Mouse (Mus musculus) heart, embryonic 13.5 days (tissue): ENCODE measurements around the gene Apba2. TPM values are rescaled to one million over a fixed set of nuclear protein-coding genes. Genes with fewer than 3 reads are reported as not detected.

Experiments used
- ATAC-seq: fragments of 200-750 bp; cut with Nextera tagmentation; 2 replicates; pipeline ENCODE4 v1.8.0; 2017; ENCODE audit warnings: moderate TSS enrichment; ENCODE audit not compliant: insufficient number of reproducible peaks, low FRiP score, low TSS enrichment; ENCODE audit errors: extremely low read depth
- H3K27ac ChIP-seq: fragments of 300-500 bp; sonication (generic); replicated peaks from 2 replicates; pipeline ENCODE4 v1.5.1; 2015; ENCODE audit warnings: moderate library complexity, mild to moderate bottlenecking, inconsistent platforms
- H3K27me3 ChIP-seq: fragments of 300-500 bp; sonication (generic); replicated peaks from 2 replicates; pipeline ENCODE4 v1.6.1; 2015; ENCODE audit warnings: mild to moderate bottlenecking, inconsistent platforms
- H3K36me3 ChIP-seq: fragments of 300-500 bp; sonication (generic); 2 replicates; pipeline ENCODE4 v1.6.1; 2015; ENCODE audit warnings: mild to moderate bottlenecking, inconsistent platforms
- H3K4me1 ChIP-seq: fragments of 300-500 bp; sonication (generic); 2 replicates; pipeline ENCODE4 v1.6.1; 2015; ENCODE audit warnings: inconsistent platforms
- H3K4me2 ChIP-seq: fragments of 300-500 bp; sonication (generic); 2 replicates; pipeline ENCODE4 v1.6.1; 2015; ENCODE audit warnings: inconsistent platforms, mild to moderate bottlenecking, moderate library complexity
- H3K4me3 ChIP-seq: fragments of 300-500 bp; sonication (generic); 2 replicates; pipeline ENCODE4 v1.5.1; 2015; ENCODE audit warnings: moderate library complexity, mild to moderate bottlenecking, inconsistent platforms
- H3K9ac ChIP-seq: fragments of 300-500 bp; sonication (generic); 2 replicates; pipeline ENCODE4 v1.6.1; 2015; ENCODE audit warnings: inconsistent platforms, mild to moderate bottlenecking, moderate library complexity
- H3K9me3 ChIP-seq: fragments of 300-500 bp; sonication (generic); 2 replicates; pipeline ENCODE4 v1.6.1; 2016; ENCODE audit warnings: inconsistent platforms
- WGBS: fragments of 180-500 bp; shearing (Covaris S2); methylation state at CpG from one replicate; pipeline ENCODE4 v1.1.7; 2015; ENCODE audit warnings: mixed read lengths; 5-methylcytosine and 5-hydroxymethylcytosine counted together
- polyA plus RNA-seq: library from polyadenylated mRNA; unstranded; fragments of >200 nt; fragmentation: Nextera tagmentation; extraction: Ambion mirVana; gene quantifications from 2 replicates; pipeline ENCODE4 v1.2.1, GENCODE M21; 2015

Gene Apba2
- polyA plus RNA-seq, 1 experiment from 2014 or later: 1.3 TPM

GRCm38 (mm10) chr7:64663600-64663999 lies 162.1 kb downstream of the Apba2 start:
- no peaks in the 10 kb centered on the region for H3K4me1 ChIP-seq
- no peak for ATAC-seq
- no peaks in the 10 kb centered on the region for H3K9me3 ChIP-seq
- no peaks in the 10 kb centered on the region for H3K36me3 ChIP-seq
- no peak overlapping the region for H3K4me2 ChIP-seq
- WGBS: 69% methylated on average over 3 of the region's 3 CpGs
- H3K27ac ChIP-seq: no peak overlapping the region
- H3K4me3 ChIP-seq: no peak overlapping the region
- no peaks in the 10 kb centered on the region for H3K27me3 ChIP-seq
- no peak overlapping the region for H3K9ac ChIP-seq

DNA sequence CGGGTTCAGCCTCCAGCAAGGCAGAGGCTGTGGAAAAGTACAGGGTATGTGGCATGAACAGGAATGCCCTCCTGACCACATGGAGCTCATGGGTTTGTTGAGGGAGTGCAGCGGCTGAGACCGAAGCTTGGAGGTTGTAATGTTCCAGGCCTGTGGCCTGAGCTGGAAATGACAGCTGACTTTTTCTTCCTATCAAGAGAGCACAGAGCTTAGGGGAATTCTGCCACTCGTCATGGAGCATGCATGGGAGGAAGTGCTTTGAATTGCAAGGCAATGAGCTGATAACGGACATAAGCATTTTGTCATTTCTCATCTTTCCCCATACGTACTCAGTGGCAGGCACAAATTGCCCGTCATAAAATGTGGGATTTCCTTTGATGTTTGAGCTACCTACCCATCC lies 163.6 kb downstream of the Apba2 start:
- no peak for ATAC-seq
- Histone ChIP-seq H3K27me3 (no peaks in the 10 kb centered on the region), H3K4me2 (no peak overlapping the region), H3K27ac (no peak overlapping the region), H3K9ac (no peak overlapping the region), H3K36me3 (no peaks in the 10 kb centered on the region), H3K9me3 (no peaks in the 10 kb centered on the region), H3K4me3 (no peak overlapping the region), H3K4me1 (no peaks in the 10 kb centered on the region)
- WGBS: 48% methylated on average over 7 of the region's 7 CpGs

- ATAC-seq: no peak
- Histone ChIP-seq H3K4me1 (no peaks in the 10 kb centered on the region), H3K4me3 (no peak overlapping the region), H3K36me3 (no peaks in the 10 kb centered on the region), H3K4me2 (no peak overlapping the region), H3K27me3 (no peaks in the 10 kb centered on the region), H3K27ac (no peak overlapping the region), H3K9me3 (no peaks in the 10 kb centered on the region), H3K9ac (no peak overlapping the region)
- WGBS: 72% methylated on average over 5 of the region's 5 CpGs
These were observed 164.3 kb downstream of the Apba2 start for GRCm38 (mm10) chr7:64665716-64666298.

DNA sequence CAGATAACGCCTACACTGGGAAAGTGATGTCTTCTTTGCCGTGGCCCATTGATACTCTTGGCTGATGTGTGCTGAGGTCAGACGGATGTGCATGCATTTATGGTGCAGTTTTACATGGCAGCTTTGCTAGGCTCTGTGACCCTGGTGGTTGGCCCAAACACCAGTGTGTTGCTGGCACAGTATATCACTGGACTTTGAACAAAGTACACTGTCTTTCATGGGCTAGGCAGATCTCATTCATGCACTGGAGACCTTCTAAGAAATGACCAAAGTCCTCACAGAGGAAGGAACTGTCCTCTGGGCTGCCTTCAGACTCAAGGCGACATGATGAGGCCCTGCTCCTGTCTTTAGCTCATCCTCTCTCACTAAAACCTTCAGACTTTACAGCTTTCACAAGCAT lies 166.5 kb downstream of the Apba2 start:
- H3K27me3 ChIP-seq: no peaks in the 10 kb centered on the region
- no peaks in the 10 kb centered on the region for H3K36me3 ChIP-seq
- no peak for ATAC-seq
- 69% methylated on average over 4 of the region's 4 CpGs for WGBS
- no peak overlapping the region for H3K4me3 ChIP-seq
- no peak overlapping the region for H3K9ac ChIP-seq
- no peaks in the 10 kb centered on the region for H3K4me1 ChIP-seq
- H3K27ac ChIP-seq: no peak overlapping the region
- H3K4me2 ChIP-seq: no peak overlapping the region
- H3K9me3 ChIP-seq: no peaks in the 10 kb centered on the region

DNA sequence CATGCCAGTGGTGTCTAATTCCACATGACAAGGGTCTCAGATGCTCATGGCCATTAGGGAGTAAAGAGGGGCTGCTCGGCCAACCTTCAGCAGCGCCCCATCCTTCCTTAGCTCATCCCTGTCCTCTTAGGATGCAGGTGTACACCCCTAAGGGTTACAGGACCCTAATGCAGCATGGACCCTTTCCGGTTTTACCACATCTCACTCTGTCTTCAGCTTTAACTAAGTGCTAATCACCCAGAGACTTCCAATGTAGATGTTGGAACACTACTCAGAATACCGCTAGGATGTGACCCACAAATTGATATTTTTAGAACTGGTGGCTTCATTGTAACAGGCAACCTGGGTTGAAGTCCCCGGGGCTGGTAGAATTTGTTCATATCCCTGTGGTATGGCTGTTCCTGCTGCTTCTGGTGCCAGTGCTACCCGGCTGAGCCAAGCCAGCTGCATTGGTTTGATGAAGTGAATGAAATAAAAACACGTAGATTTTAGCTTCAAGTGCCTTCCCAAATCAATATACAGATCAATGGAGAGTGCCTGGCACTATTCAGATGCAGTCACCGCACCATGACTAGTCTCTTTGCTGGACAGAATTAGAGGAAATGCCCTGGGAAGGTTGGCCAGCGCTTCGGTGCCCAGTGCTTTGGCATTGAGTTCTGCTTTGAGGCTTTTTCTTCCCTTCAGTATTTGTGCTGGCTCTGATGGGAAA lies 178.4 kb downstream of the Apba2 start:
- Histone ChIP-seq H3K27me3 (no peaks in the 10 kb centered on the region), H3K4me3 (no peak overlapping the region), H3K4me1 (no peaks in the 10 kb centered on the region), H3K9ac (no peak overlapping the region), H3K4me2 (no peak overlapping the region), H3K36me3 (no peaks in the 10 kb centered on the region), H3K27ac (no peak overlapping the region), H3K9me3 (peaks cover 4% of the 10 kb centered on the region; the same call in 1 of the 2 replicates)
- 79% methylated on average over 10 of the region's 10 CpGs for WGBS
- ATAC-seq: no peak

- no peak overlapping the region for H3K4me3 ChIP-seq
These were observed 183.4 kb downstream of the Apba2 start for GRCm38 (mm10) chr7:64684893-64685292.

GRCm38 (mm10) chr7:64688115-64688817 lies 186.8 kb downstream of the Apba2 start:
- no peak overlapping the region for H3K4me2 ChIP-seq
- H3K9ac ChIP-seq: no peak overlapping the region
- no peaks in the 10 kb centered on the region for H3K36me3 ChIP-seq
- H3K27me3 ChIP-seq: no peaks in the 10 kb centered on the region
- WGBS: 70% methylated on average over 14 of the region's 14 CpGs
- H3K4me3 ChIP-seq: no peak overlapping the region
- H3K27ac ChIP-seq: no peak overlapping the region
- H3K9me3 ChIP-seq: peaks cover 2% of the 10 kb centered on the region; the same call in 1 of the 2 replicates
- H3K4me1 ChIP-seq: no peaks in the 10 kb centered on the region
- ATAC-seq: no peak

More at GRCm38 (mm10) chr7:64684893-64685292, 183.4 kb downstream of the Apba2 start:
- no peaks in the 10 kb centered on the region for H3K27me3 ChIP-seq
- H3K9me3 ChIP-seq: peaks cover 4% of the 10 kb centered on the region; the same call in 1 of the 2 replicates
- WGBS: 75% methylated on average over 4 of the region's 4 CpGs
- H3K4me1 ChIP-seq: no peaks in the 10 kb centered on the region
- no peak overlapping the region for H3K27ac ChIP-seq
- no peak overlapping the region for H3K9ac ChIP-seq
- ATAC-seq: no peak
- H3K36me3 ChIP-seq: no peaks in the 10 kb centered on the region
- H3K4me2 ChIP-seq: no peak overlapping the region

- 76% methylated on average over 2 of the region's 2 CpGs for WGBS
- Histone ChIP-seq H3K4me1 (no peaks in the 10 kb centered on the region), H3K4me3 (no peak overlapping the region)
These were observed 190.3 kb downstream of the Apba2 start for GRCm38 (mm10) chr7:64691831-64692230.

DNA sequence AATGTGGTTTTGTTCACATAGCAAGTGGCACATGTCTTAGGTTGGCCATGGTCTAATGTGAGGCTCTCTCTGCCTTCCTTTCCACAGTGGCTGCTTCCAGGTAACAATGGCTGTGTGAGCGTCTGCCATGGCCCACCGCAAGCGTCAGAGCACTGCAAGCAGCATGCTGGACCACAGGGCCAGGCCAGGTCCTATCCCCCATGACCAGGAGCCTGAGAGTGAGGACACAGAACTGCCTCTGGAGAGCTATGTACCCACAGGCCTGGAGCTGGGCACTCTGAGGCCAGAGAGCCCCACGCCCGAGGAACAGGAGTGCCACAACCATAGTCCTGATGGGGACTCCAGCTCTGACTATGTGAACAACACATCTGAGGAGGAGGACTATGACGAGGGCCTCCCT lies 193.4 kb downstream of the Apba2 start:
- ATAC-seq: no peak
- no peak overlapping the region for H3K4me2 ChIP-seq
- WGBS: 77% methylated on average over 6 of the region's 6 CpGs
- no peak overlapping the region for H3K4me3 ChIP-seq
- H3K27me3 ChIP-seq: no peaks in the 10 kb centered on the region
- no peaks in the 10 kb centered on the region for H3K36me3 ChIP-seq
- no peaks in the 10 kb centered on the region for H3K9me3 ChIP-seq
- H3K27ac ChIP-seq: no peak overlapping the region
- no peaks in the 10 kb centered on the region for H3K4me1 ChIP-seq
- no peak overlapping the region for H3K9ac ChIP-seq

More at GRCm38 (mm10) chr7:64691831-64692230, 190.3 kb downstream of the Apba2 start:
- Histone ChIP-seq H3K4me2 (no peak overlapping the region), H3K27ac (no peak overlapping the region), H3K9me3 (no peaks in the 10 kb centered on the region), H3K9ac (no peak overlapping the region), H3K36me3 (no peaks in the 10 kb centered on the region), H3K27me3 (no peaks in the 10 kb centered on the region)
- ATAC-seq: no peak

DNA sequence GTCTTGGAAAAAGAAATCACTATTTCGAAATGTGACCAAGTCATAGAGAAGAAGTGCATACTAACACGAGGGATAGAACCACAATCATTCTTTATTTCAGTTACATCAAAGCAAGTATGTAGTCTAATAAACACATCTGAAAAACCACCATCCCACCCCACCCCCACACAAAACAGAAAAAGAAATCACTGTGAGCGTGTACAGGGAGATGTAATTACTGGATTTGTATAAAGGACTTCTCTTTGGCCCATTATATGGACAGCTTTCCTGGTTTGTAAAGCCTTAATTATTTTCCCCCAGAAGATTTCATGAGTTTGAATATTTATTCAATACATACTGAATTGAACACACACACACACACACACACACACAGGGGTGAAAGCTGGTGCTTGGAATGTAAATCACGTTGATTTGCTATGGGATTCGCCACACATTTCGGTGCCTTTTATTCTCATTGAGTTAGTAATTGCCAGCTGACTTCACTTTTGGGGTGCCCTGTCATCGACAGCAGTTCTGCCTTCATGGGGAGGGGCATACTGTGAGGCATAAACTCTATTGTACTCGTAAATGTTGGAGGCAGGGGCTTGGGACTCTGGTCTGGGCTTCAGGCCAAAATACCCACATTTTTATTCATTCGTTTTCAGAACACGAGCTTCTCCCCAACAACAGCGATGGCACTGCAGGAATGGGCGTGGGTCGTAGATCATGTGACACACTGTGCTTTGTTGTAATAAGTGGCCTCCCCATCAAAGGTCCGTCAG lies 195.2 kb downstream of the Apba2 start:
- H3K9ac ChIP-seq: no peak overlapping the region
- H3K4me1 ChIP-seq: no peaks in the 10 kb centered on the region
- no peak overlapping the region for H3K27ac ChIP-seq
- ATAC-seq: no peak
- H3K4me2 ChIP-seq: no peak overlapping the region
- H3K4me3 ChIP-seq: no peak overlapping the region
- WGBS: 77% methylated on average over 14 of the region's 14 CpGs
- H3K9me3 ChIP-seq: no peaks in the 10 kb centered on the region
- H3K27me3 ChIP-seq: no peaks in the 10 kb centered on the region
- no peaks in the 10 kb centered on the region for H3K36me3 ChIP-seq

DNA sequence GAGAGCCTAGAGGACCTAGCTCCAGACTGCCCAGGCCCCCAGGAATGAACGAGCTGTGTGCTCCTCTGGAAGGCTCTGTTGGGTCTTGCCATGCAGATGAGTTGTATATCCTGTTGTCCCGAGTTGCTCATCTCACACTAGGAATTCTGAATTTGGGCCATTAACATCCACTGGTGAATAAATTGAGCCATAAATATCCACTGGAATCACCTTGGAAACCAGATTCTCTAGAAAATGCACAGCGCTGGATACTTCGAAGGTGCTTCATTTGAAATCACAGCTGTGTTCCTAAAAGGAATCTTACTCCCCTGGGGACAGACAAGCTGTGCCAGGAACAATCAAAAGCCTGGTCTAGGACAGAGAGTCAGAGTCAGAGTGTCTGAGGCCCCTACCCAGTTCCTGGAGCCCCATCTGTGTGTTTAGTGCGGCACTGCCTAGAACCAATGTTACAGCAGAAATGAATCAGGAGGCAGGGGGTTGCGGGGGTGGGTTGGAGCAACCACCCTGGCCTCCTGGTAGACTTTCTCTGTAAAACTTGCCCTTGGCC lies 196.4 kb downstream of the Apba2 start:
- no peaks in the 10 kb centered on the region for H3K4me1 ChIP-seq
- H3K27ac ChIP-seq: no peak overlapping the region
- no peak for ATAC-seq
- no peak overlapping the region for H3K4me3 ChIP-seq
- H3K27me3 ChIP-seq: no peaks in the 10 kb centered on the region
- H3K36me3 ChIP-seq: no peaks in the 10 kb centered on the region
- no peaks in the 10 kb centered on the region for H3K9me3 ChIP-seq
- 79% methylated on average over 6 of the region's 6 CpGs for WGBS
- H3K4me2 ChIP-seq: no peak overlapping the region
- H3K9ac ChIP-seq: no peak overlapping the region
